Mouse (Mus musculus) left cerebral cortex, adult 18-20 months (tissue): ENCODE data around the gene Tbc1d14. TPM values are rescaled to one million over a fixed set of nuclear protein-coding genes. Genes with fewer than 3 reads are reported as not detected.
A peak's percentile ranks its signal among the peaks of the same experiment; 100 is the strongest.

Experiments used
- DNase-seq, 2 experiments: peaks; one replicate each; pipeline ENCODE4 v3.0.0; 2021 to 2022; ENCODE audit warnings: low spot score in 2 of 2, mixed read lengths in 1 of 2
- total RNA-seq, 2 experiments: library from RNA; stranded (reverse); gene quantifications; 2 replicates each; pipeline ENCODE4 v1.2.3; 2021

Gene Tbc1d14
- total RNA-seq, 2 experiments from 2014 or later = 71.6 to 73.0 TPM

GRCm38 (mm10) chr5:36556289-36556688, 36.8 kb downstream of the Tbc1d14 start:
- no peak for DNase-seq

DNA sequence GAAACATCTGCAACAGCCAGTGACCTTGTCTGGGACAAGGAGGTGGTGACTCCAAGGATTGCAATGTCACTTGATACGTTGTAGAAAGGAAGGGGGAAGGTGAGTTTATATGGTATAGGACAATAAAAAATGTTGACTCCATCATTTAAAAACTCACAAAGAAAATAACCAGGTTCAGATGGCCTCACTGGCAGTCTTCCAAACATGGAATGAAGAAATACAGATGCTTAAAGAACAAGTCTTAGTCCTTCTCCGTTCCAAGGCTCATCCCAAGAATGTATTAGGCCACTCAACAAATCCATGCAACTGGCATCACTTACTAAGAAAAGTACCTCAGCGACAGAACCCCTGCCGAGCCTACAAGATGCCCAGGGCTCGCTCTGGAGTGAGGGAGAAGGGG, 38.6 kb downstream of the Tbc1d14 start:
- DNase-seq = no peak

- DNase-seq = no peak
Observed at GRCm38 (mm10) chr5:36553886-36554285, 39.2 kb downstream of the Tbc1d14 start.

- no peak for DNase-seq
Observed at GRCm38 (mm10) chr5:36553056-36553606, 39.9 kb downstream of the Tbc1d14 start.

DNA sequence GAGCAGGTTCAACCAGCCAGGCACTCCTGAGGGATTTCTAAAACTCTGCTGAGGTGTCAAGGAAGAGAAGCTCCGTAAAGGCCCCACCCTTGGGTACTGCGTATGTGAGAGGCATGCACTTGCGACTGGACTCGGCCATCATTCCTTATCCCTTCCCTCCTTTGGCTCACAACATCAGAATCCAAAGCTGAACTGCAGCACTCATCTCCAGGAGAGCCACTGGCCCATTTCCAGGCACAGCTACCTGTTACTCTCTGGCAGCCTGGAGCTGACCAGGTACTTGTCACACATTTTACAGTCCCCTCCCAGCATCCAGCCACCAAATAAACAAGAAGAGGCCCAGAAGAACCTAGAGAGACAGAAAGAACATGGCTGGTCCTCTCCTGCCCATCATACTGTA, 40.7 kb downstream of the Tbc1d14 start:
- DNase-seq = no peak

DNA sequence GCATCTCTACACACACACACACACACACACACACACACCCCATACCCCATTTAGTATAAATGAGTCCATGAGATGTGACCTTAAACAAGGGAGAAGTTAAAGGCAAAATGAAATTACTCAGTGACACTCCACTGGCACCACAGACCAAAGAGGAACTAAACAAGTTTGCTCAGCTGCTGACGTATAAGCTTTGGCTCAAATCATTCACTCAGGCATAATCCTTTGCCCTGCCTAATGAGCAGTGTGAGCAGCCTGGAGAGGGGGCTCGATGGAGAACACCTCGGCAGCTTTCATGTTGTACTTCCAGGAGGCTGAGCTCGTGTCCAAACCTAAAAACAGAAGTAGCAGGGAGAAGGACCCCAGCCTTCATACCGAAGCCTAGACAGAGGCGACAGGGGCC, 43.8 kb downstream of the Tbc1d14 start:
- DNase-seq = no peak

DNA sequence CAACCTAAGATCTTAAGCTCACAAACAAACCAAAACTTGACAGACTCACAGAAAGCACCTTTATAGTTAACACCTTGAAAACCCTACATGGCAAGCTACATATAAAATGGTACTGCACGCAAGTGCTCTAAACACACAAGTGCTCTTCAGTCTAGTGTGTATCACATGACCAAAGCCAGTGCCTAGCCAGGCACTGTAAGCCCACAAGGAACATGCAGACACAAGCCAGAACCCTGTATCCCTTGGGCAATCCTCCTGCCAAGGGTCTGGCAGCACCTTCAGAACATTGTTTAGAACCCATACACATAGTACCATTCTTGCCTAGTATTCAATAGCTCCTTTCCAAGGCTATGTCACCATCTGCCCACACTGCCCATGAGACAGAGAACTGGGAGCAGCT, 48.3 kb downstream of the Tbc1d14 start:
- no peak for DNase-seq

DNA sequence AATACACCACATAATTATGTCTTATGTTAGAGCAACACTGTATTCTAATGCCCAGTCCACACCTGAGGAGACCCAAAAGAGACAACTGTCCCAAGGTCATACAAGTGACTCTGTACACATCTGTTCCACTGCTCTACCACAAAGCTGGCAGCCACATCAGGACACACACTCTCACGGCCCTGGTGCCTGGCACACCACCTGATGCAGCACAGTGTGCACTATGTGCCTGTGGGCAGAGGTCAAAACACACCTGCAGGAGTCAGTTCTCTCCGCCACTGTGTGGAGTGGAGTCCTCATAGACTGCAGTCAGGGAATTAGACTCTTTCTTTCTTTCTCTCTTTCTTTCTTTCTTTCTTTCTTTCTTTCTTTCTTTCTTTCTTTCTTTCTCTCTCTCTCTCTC, 52.1 kb downstream of the Tbc1d14 start:
- DNase-seq = no peak

- peak; percentile 62 to 72 for DNase-seq
Observed at GRCm38 (mm10) chr5:36538576-36539187, 54.4 kb downstream of the Tbc1d14 start.

DNA sequence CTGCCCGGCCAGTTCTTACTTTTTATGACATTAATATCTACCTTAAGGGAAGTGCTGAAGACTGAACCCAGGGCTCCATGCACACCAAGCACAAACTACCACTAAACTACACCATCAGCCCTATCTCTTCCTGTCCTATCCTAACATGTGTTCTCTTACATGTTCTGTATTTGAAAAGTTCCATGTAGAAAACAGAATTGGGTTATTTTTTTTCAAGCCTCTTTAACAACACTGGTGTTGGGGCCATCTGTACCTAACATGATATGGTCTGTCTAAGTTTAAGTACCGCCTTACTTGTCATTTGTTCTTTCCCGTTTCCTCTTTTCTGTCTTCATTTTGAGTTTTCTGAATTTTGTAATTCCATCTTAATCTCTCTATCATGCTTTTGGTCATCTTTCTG, 56.7 kb downstream of the Tbc1d14 start:
- no peak for DNase-seq

DNA sequence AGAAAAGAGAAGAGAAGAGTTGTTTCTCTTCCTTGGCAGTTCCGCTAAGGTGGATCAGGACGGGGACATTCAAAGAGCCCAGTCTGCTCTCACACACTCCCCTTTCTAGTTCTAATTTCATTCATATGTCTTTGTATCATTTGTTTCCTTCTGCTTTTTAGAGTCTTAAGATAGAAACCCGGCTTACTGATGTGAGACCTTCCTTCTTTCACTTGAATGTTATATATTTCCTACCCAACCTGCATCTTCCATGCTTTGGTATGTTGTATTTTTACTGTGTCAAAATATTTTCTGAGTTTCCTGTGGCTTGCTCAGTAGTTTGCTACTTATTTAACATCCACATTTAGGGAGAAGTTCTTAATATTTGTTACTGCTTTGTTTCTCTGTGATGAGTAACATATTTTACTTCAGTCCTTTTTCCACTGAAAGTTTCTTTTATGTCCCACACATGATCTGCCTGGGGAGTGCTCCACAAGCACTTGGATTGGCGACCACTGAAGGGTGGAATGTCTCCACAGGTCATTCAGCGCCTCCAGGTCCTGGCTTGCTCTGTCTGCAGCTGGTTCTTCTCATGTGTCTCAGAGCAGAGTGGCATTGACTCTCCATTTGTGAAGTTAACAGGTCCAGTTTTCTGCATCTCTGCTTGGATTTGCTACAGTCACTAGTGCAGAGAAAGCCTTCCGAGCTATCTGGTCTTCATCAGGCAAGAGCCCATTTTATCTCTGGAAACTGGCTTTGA, 57.5 kb downstream of the Tbc1d14 start:
- no peak for DNase-seq

DNA sequence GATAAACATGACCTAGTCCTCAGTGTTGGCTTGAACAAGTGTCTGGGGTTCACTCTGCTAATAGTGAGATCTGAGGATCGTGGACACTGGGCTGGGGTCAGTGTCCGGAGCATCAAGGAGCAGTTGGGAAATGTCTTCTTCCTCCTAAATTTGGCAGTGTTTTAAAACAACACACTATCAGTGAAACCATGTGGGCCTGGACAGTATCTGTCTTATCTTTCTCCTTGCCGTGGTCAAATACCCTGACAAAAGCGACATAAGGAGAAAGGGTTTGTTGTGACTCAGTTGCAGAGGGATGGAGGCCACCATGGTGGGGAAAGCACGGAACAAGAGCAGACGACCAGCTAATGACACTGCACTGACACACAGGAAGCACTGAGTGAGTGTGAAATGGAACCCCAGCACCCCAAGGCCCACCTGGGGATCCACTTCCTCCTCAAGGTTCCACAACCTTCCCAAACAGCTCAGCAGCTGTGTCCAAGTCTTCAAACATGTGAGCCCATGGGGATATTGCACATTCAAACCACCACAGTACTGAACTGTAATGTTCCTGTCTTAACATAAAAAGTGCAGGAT, 58.5 kb downstream of the Tbc1d14 start:
- DNase-seq = no peak

- peak; percentile 97 for DNase-seq
Observed at GRCm38 (mm10) chr5:36530129-36530751, 62.8 kb downstream of the Tbc1d14 start.

GRCm38 (mm10) chr5:36529698-36530097, 63.4 kb downstream of the Tbc1d14 start:
- no peak for DNase-seq

DNA sequence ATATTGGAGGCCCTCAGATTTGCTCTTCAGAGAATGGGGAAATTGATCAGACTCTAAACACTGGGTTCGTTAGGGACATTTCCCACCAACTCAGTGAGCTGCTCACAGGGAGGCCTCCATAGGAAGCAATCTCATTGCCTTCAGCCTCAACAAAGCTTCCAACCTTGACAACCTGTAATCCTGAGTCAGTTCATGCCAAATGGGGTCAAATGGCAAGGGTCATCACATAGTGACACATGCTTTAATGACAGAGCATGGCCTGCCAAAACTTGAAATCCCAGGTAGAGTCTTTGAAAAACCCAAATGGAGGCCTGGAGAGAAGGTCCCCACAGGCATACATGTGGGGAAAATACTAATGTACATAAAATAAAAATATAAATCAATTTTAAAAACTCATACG, 66.2 kb downstream of the Tbc1d14 start:
- DNase-seq = no peak

- no peak for DNase-seq
Observed at GRCm38 (mm10) chr5:36526274-36526673, 66.8 kb downstream of the Tbc1d14 start.

DNA sequence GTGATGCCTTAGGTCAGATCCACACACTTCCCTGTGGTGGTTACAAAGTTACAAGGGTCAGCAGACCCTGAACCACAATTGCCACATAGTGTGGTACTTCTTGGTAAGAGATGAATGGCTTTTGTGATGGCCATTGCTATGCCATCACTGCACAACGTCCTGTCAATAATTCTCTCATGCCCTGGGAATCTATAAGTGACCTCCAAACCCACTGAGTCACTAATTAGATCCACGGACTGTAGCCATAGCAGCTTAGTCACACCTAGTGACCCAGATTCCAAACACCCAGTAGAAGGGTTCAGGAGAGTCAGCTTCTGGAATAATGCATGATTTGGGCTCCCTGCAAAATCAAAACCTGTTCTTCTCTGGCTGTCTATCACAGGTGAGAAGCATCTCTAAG, 67.9 kb downstream of the Tbc1d14 start:
- DNase-seq = no peak

- no peak for DNase-seq
Observed at GRCm38 (mm10) chr5:36523219-36523703, 69.8 kb downstream of the Tbc1d14 start.

- no peak for DNase-seq
Observed at GRCm38 (mm10) chr5:36522782-36523181, 70.3 kb downstream of the Tbc1d14 start.

DNA sequence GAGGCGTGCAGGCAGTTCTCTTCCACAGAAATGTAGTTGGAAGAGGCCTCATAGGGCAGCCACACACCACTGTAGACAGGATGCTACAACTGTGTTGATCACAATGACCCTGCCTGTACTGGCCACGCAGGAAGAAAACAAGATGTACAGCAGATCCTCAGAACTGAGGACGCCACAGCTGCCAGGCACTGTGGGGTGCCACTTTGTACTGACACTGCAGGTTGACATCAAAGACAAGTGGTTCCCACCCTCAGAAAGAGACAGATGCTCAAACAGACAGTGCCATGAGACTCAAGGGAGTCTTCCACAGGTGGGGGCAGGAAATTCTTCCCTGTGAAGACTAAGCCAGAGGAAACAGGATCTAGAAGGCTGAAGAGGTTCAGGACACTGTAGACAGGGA, 73.3 kb downstream of the Tbc1d14 start:
- DNase-seq = no peak

GRCm38 (mm10) chr5:36517596-36517995, 75.5 kb downstream of the Tbc1d14 start:
- no peak for DNase-seq

GRCm38 (mm10) chr5:36515558-36515957, 77.5 kb downstream of the Tbc1d14 start:
- DNase-seq = no peak
